Mouse (Mus musculus): Measurements from ENCODE around the gene Dclk3.

The Dclk3 gene

DNA sequence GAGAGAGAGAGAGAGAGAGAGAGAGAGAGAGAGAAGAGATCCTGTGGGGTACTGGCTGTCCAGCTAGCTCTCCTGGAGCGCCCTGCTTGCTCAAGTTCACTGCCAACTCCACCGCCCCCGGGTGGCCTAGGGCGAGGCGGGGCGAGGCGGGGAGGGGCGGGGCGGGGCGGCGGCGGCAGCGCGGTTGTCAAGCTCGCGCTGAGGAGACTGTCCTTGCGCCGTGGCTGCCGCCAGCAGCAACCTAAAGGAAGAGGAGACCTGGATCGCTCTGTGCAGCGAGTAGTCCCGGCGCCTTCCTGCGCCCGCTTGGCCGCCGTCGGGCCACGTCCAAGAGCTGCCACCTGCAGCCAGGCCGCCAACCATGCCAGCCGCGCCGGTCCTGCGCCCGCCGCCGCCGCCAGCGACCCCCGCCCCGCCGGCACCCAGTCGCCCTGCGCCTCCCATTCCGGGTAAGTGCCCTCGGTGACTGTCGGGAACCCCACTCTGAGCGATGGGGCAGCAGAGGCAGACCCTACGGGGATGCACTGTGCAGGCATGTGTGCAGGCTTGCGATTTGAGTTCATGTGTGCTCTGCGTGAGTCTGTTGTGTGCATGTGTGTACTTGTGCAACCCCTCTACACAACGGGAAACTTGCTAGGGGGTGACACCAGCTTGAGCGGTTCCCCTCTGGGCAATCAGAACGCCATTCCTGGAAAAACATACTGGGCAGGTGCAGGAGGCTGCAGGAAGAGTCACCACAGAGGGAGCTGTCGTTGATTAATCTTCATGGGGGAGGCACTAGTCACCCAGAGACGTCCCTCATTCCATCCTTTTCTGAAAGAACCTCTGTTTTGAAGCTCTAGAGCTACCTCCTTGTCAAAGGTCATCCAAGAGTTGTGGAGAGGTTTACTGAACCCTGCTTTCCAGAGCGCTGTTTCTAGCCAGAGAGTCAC is at the start of gene Dclk3:
Gene Dclk3, plus strand, starts transcription at position 178 of the 932 bp plus-strand sequence.
- DNase-seq (ENCODE audit: low spot score): peak; percentile 45

DNA sequence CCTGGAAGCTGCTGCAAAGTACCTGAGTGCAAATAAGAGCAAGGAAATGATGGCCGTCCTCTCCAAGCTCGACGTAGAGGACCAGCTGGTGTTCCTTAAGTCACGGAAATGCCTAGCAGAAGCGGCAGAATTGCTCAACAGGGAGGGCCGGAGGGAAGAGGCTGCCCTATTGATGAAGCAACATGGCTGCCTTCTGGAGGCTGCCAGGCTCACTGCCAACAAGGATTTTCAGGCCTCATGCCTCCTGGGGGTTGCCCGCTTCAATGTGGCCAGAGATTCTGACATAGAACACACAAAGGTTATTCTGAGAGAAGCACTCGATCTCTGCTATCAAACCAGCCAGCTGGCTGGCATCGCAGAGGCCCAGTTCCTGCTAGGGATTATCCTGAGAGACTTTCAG is 48.9 kb upstream of the Dclk3 start:
- DNase-seq (ENCODE audit: low spot score): no peak

DNA sequence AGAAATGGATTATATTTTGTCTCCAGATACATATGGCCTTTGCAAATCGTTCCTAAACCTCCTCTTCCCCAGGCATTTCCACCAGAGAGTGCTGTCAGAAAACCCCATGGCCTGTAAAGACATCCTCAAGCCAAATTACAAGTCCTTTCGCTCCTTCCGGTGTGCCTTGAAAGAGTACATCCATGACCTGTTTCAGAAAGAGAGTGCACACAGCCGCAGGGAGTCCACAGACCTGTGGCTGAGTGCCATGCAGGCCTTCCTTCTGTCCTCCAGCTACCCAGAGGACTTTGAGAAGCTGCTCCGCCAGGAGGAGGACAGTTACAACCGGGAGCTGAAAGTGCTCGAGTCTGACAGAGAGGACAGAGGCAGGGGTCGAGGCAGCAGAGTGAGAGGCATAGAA is 47.8 kb upstream of the Dclk3 start:
- DNase-seq (ENCODE audit: low spot score): no peak

DNA sequence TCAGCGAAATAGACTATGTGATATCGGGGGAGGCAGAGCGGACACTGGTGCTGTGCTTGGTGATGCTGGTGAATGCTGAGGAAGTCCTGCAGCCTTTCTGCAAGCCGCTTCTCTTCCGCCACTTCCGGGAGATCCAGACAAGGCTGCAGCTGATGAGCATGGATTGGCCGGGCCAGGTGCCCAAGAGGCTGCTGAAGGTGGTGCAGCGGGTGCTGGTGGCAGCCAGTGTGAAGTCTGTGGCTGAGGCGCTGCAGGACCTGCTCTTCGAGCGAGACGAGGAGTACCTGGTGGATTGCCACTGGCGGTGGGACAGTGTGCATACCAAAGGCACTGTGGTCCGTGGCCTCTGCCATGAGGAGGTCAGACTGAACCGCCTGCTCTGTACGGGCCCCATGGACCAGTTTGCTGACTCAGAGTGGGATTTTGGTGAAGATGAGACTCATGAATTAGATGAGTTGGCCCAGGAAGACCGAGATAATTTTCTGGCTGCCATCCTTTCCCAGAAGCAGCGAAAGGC is 46.9 kb upstream of the Dclk3 start:
- DNase-seq (ENCODE audit: low spot score): no peak

DNA sequence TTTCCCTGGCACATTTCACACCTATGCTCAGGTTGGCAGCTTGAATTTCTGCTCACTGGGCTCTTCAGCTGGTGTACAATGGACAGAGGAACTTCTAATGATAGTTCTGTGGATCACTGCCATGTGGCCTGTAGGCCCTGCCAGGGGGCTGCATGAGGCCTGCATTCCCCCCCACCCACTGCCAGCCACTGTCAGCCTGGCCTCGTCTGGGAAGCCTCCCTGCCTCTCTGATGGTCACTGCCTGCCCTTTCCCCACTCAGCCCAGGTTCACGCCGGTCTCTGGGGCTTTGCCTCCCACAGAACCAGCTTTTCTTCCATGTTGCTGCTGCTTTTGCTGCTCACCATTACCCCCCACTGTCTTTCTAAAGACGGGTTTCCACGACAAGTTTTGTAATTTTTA is 43.6 kb upstream of the Dclk3 start:
- no peak for DNase-seq (ENCODE audit: low spot score)

DNA sequence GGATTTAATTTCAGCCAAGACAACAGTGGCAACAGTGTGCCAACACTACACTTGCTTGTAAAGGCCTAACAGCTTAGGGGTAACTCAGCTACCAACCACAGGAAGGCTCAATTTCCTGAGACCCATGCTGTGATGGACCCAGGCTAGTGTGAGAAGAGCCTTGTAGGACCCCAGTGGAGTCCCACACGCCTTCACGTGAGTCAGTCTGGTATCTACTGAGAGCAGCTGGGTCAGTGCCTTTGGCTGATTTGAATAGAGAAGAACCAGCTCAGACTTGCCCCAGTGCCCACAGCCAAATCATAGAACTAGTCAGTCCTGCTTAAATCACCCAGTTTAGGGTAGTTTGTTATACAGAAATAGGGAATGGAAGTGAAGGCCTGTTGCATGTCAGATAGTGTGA is 40.8 kb upstream of the Dclk3 start:
- no peak for DNase-seq (ENCODE audit: low spot score)

DNA sequence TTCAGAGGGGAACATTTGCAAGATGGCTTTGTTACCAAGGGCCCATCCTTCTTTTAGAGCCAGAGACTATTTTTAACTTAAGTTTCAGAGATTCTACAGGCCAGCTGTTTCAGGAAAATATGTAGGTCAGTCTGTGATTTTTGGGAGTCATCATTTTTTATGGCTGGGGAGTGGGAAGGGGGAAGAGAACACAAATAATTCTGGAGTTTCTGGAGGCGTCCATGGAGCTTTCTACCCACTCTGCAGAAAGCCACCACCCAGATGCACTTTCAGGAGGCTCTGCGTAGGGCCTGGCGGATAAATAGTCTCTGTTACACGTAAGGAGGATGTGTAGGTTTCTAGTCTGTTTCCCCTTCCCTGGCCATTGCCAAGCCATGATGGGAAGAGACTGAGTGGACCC is 38.8 kb upstream of the Dclk3 start:
- no peak for DNase-seq (ENCODE audit: low spot score)

DNA sequence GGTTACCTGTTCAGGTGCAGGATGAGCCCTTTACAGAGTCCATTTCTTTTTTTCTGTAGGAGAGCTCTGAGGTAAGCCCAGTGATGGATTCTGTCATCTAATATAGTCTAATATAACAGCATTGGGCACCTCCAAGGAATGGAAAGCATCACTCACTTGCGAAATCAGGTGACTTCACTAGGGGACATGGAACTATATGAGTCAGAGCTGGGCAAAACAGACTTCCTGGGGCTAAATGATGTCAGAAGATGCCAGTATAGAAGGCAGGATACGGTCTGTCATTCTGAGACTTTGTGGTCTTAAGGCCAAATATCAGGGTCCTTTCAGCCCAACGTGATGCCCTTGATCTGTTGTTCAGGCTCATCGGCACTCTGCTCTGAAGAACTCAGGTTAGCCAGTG is 35.7 kb upstream of the Dclk3 start:
- DNase-seq (ENCODE audit: low spot score): no peak

DNA sequence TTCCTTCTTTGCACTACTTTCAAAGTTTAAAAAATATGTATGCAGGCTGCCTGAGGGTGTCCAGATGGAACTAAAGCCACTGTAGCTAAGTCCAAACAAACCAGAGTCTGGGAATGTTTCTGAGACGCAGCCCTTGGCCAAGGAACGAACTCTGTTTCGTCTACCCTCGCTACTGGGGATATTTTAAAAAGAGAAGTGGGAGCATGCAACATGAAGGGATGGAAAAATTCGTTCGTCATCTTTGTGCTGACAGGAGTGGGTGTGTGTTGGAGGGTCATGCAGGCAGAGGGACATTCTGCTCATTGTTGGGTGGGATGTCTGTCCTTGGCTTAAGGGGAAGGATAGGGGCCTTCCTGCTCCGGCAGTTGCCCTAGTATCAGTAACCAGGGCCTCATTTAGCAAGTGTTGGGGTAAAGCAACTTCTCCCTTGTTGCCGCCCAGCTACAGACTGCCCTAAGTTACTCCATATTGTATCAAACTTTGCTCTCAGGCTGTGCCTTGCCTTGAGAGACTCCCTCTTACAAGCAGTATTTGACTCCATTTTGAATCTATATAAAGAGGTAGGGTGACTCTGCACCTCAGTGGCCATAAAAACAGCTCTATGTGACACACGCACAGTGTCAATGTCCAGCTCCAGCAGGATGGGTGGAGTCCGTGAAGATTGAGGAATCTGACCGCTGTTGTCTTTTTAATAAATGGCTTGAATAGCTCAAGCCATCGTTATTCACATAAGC is 34.4 kb upstream of the Dclk3 start:
- no peak for DNase-seq (ENCODE audit: low spot score)

DNA sequence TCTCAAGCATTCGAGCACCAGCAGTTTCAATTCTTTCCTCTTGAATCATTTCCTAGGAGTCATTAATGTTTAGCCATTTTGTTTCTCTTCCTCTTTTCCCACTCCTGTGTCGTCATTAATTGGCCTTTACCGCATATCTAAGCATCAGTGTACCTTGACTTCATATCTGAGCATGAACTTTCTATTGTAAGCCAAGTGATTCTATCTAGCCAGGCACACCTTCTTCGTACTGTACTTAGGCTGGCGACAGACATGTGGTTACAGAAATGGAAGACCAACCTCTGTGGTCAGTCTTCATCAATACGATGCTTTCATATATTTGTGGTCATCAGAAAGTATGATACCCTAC is 33.8 kb upstream of the Dclk3 start:
- DNase-seq (ENCODE audit: low spot score): no peak

DNA sequence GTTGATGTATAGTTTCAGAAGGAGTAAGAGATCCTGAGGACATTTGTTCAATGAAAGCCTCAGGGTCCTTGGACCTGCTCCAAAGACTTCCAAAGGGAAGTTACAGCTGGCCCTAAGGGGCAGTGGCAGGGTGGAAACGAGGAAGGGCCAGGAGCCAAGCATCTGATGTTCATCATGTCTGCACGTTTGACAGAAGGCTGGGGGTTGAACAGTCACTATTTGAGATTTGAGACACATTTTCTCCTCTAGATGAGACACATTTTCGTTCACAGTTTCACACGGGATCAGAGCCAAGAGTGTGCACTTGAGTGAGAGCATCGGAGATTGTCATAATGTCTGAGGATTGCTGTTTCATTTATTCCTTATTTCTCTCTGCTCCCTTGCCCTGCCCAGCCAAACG is 30.9 kb upstream of the Dclk3 start:
- no peak for DNase-seq (ENCODE audit: low spot score)

DNA sequence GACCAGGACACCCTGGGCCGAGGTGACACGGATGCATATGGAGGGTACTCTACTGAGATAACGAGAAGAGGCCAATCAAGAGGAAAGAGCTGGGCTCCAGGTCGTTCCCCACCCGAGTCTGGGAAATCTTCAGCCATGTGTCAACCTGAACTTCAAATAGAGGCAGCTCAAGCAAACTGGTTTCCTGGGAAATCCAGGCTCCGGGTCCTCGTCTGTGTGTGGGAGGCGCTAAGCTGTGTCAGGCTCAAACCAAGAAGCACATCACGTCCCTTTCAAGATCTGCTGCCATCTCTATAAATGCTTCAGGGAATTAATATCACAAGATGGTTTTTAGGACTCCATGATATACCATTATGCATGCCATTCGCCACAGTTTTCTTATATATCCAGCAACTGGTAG is 30.5 kb upstream of the Dclk3 start:
- DNase-seq (ENCODE audit: low spot score): no peak

DNA sequence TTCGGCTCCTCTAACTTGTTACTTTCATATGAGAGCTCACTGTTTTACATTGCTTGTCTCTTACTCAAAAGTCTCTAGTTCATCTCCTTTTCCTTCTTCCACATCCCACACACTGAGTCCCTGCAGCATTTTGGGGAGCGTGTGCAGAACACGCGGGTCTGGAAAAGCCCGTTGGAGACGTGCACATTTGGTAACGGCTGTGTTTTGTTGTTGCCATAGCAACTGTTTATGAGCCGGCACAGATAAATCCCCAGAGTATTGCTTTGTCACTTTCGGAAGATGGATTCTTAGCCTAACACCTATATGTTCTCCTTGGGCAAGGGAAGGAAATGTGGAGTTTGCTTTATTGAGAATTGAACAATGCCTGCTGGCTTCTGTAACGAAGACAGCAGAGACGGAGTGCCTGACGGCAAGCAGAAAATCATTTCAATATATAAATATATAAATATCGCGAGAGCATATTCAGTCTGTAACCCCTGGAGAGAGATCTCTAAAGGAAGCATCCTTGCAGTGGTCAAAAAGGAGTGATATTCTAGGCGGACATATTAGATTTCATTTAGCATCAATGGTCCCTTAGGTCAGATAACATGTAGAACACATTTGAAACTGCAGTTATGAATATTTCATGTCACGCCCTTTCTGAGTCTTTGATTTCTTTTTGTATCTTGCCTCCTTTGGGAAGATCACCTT is 26.3 kb upstream of the Dclk3 start:
- peak; percentile 59 for DNase-seq (ENCODE audit: low spot score)

DNA sequence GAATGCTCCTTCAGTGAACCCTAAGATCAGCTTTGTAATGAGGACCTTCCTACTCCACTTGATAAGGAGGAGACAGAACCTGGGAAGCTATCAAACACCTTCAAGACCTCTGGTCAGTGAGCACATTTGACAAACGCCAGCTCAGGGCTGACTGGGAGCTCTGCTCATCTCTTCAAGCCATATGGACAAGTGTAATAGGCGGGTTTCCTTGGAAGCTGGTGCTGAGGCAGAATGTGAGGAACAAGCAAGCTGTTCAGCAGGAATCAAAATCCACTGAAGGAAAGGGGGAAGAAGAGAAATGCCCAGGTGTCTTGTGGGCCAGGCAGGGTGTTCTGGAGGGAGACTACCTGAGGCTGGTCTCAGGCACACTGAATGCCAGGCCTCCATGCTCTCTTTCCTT is 17.0 kb upstream of the Dclk3 start:
- no peak for DNase-seq (ENCODE audit: low spot score)

DNA sequence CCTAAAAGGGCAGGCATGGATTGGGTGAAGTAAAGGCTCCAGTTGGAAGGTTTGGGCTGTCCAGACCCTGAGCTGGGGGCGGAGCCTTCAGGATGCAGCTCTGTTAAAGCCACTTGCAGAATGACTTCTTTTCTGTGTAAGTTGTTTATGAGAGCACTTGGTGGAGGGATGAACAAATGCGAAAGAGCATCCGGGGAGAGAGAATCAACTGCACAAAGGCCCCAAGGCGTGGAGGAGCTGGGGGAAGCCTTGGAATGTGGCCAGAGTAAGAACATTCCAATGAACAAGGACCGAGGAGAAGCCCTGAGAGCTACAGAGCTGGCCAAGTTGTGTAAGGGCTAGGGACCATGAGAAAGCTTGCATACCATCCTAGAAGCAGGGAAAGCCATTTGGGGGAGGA is 16.3 kb upstream of the Dclk3 start:
- no peak for DNase-seq (ENCODE audit: low spot score)

DNA sequence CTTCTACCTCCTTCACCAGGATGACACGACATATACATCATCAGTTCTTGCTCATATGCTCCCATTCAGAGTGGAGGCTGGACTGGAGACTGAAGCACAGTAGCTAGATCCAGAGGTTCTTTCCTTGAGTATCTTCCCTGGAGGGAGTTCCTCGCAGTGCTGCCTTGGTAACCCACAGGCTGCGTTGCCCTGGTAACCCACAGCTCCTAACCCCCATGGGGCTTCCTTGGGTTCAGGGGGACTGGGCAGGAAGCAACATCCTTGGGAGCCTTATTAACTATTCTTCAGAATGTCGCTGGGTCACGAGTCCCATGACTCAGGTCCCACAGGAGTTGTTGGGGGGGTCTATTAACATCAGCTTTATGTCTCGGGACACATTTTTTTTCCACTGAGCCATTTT is 13.8 kb upstream of the Dclk3 start:
- DNase-seq (ENCODE audit: low spot score): peak; percentile 12

DNA sequence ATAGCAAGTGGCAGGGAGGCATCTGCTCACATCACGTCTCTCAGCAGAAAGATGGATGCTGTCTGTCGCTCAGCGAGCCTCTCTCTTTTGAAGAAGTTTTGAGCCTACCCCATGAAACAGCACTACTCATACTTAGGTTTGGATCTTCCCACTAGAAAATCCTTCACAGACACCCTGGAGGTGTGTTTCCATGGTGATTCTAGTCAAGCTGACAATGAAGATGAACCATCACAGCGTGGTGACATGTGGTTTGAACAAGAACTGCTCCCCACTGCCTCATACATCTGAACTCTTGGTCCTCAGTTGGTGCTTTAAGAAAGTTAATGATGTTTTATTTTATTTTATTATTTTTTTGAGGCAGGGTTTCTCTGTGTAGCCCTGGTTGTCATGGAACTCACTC is 12.9 kb upstream of the Dclk3 start:
- DNase-seq (ENCODE audit: low spot score): no peak

DNA sequence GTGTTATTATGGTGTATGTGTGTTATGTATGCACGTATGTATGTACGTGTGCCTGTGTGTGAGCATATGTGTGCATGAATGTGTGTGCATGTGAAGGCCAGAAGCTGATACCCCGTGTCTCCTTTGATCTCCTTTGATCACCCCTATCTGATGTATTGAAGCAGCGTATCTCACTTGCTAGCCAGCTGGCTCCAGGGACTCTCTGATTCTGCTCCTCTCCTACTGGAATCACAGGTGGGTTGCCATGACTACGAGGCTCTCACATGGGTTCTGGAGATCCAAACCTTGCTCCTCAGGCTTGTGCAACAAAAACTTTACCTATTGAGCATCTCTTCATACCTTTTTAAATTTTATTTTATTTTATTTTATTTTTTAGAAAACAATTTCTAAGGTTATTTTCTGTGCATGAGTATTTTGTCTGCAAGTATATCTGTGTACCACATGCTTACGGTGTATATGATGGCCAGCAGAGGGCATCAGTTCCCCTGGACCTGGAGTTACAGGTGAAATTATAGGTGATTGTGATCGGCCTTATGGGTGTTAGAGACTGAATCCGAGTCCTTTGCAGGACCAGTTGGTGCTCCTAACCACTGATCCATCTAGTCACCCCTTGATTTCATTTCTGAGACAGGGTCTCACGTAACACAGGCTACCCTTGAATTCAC is 10.9 kb upstream of the Dclk3 start:
- DNase-seq (ENCODE audit: low spot score): no peak

DNA sequence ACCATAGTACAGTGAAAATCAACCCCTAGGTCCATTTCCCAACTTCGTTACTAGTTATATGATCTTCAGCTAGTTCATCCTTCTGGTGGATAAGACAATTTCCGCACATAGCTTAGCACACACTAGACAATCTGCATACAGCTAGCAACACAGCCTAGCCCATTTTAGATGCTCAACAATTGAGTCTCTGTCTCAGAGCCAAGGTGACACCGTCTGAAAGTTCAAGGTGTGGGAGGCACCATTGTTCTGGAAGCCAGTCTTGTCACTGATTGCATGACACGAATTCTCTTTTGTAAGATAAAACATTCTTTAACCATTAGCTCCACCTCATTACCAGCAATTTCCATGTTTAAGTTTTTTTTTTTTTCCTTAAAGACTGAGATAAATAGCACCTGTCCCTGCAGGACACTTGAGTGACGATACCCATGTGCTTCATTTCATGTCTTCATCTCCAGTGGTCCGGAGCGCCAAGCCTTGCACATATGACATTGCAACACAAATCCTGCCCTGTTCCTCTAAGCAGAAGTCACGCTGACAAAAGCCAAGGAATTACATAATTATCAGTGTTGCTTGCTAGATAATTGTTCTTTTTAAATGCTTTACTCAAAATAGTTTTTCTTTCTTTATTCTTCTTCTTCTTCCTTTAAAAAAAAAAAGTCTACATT is 10.1 kb upstream of the Dclk3 start:
- no peak for DNase-seq (ENCODE audit: low spot score)

DNA sequence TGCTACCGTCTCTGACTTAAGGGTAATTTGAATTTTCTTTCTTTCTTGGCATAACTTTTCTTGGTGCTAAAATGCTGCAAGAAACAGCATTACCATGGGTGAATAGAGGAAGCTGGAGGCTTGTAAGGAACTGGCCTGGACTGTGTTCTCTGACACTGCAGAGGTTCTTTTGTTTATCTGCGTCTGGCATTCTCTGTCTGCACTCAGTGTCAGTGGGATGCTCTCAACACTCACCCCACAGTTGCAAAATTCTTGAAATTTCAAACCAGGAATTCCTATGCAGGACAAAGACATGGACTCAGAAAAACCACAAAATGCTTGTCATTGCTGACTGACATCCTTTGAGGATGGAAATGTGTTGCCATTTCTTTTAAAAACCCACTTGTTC is 9.5 kb upstream of the Dclk3 start:
- no peak for DNase-seq (ENCODE audit: low spot score)

DNA sequence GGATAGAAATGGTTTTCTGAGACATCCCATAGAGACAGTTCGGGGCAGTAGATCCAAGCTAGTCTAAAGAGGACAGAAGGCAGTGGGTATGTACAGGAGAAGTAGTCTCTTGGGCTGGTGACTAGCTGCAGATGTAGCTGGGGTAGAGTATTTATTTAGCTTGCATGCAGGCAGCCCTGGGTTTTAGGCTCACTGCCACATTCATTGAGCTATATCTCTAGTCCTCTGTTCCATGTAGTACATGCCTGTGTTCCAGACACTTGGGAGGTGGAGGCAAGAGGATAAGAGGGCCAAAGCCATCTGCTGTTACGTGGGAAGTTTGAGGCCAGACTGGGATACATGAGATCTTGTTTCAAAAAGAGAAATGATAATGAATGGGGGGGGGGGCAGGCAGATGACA is 3.5 kb upstream of the Dclk3 start:
- no peak for DNase-seq (ENCODE audit: low spot score)

DNA sequence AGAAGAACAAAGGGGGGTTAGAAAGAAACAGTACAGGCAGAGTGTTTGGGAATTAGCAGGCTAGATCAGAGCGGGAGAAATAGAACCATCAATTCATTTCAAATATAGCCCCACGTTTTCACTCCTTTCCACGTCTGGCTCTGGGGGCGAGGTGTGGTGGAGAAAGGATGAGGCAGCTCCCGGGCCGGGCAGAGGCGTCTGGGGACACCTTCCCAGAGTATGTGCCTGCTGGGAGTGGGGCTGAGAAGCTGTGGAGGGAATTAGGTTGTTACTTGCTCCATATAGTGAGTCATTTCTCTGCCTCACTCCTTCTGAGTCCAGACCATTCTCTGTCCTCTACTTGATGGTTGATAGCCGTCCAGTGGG is 938 bp downstream of the Dclk3 start:
- DNase-seq (ENCODE audit: low spot score): no peak
